Mouse (Mus musculus) lung, adult 10 weeks (tissue): Measurements from ENCODE around the gene 2300009A05Rik. TPM values are rescaled to one million over a fixed set of nuclear protein-coding genes. Genes with fewer than 3 reads are reported as not detected.

Experiments
- polyA plus RNA-seq: library from polyadenylated mRNA; stranded (reverse); fragments of 350-450 nt; fragmentation: Illumina TruSeq; extraction: RNeasy Lipid Tissue Mini Kit (QIAGEN cat#74804); gene quantifications from one replicate; pipeline ENCODE4 v1.2.3, GENCODE M21; 2014; ENCODE audit warnings: low read depth, low replicate concordance; ENCODE audit not compliant: insufficient read depth

2300009A05Rik gene
- polyA plus RNA-seq = 17.0 TPM

GRCm38 (mm10) chr9:63398611-63399462 is at the start of gene 2300009A05Rik:
Gene 2300009A05Rik (minus strand): TSS chr9:63399246.

DNA sequence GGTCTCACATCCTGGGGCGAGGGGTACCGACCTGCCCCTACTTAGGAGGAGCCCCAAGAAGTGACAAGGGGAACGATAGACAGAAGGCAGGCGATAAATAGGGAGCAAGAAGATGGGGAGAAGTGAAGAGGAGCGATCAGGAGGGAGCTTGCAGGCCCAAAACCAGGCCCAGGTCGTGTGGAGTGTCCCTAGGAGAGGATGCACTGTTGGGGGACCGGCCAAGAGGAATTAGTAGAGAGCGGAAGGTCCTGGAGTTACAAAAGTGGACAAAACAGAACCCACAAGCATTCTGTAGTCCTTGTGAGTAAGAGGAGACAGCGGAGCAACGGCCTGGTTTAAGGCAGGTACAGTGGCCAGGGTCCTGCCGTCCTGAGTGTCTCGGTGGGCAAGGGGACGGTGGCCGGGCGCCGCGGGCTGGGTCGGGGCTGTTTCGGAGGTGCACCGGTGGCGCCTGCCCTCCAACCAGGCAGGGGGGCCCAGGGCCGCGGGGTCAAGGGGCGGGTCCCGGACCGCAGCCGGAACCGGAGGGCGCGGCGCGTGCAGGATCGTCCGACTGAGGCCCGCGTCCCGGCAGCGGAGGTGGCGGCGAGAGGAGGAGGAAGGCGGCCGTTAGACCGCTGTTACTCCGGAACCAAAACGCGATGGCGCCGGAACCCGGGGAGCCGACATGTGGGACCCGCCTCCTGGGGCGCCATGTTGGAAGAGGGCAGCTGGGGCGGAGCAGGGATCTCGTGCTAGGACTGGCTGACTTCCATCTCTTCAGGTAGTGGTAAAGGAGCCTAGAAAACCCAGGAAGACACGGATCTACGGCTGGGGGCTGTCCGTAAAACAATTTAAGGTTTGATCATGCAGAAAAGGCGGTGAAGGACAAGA is 21.5 kb downstream of the 2300009A05Rik start, which contains the start of gene Map2k5:
TSS of gene Map2k5 (minus strand) at position 633 of the 873 bp plus-strand sequence.

Other genes starting within 250 kb of the 2300009A05Rik start
- gene Map2k5, start 21.3 kb downstream of the 2300009A05Rik start, polyA plus RNA-seq = 9.7 TPM
- 0.19 TPM for gene Iqch, start 203.2 kb upstream of the 2300009A05Rik start, polyA plus RNA-seq
- 12.9 TPM for gene Aagab, start 203.4 kb upstream of the 2300009A05Rik start, polyA plus RNA-seq